Mouse (Mus musculus) T-cell, adult 2 months (primary cell): ENCODE data around the gene Olfr1181.
"Not testable (repeated sequence)": the region's sequence is repeated elsewhere in the genome, so short reads cannot be mapped to it uniquely, and the experiment has no call there.

ENCODE experiments used
- DNase-seq: peaks from one replicate; pipeline ENCODE4 v3.0.0; 2022; ENCODE audit warnings: low spot score

Gene Olfr1181

DNA sequence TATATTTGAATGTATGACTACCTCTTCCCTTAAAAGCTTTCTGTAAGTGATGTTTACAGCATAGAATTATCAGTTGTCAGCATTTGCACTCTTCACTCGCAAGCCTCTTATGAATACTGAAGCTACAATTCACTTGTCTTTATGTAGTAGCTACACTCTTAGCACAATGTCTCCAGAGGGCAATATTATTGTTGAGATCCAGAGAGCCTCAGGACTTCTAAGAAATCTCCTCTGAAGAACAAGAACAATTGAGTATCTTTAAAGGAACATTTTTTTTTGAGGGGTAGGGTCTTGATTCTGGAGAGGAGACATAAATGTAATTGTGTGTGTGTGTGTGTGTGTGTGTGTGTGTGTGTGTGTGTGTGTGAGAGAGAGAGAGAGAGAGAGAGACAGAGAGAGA lies at the start of gene Olfr1181:
Gene Olfr1181 (minus strand): TSS at position 101 of the 400 bp plus-strand sequence.
- DNase-seq, result no peak

DNA sequence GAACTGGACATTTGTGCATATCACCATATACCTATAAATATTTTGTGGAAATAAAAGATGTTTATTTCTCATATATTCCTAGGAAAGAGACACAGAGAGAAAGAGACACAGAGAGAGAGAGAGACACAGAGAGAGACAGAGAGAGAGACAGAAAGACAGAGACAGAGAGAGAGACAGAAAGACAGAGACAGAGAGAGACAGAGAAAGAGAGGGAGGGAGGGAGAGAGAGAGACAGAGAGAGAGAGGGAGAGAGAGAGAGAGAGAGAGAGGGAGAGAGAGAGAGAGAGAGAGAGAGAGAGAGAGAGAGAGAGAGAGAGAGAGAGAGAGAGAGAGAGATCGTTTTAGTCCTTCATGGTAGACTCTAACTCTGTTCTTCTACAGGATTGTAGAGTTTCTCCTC lies 28.6 kb upstream of the Olfr1181 start, which contains the start of gene Olfr1183:
Gene Olfr1183 (plus strand): TSS at position 301 of the 400 bp plus-strand sequence.
- not testable (repeated sequence) for DNase-seq

DNA sequence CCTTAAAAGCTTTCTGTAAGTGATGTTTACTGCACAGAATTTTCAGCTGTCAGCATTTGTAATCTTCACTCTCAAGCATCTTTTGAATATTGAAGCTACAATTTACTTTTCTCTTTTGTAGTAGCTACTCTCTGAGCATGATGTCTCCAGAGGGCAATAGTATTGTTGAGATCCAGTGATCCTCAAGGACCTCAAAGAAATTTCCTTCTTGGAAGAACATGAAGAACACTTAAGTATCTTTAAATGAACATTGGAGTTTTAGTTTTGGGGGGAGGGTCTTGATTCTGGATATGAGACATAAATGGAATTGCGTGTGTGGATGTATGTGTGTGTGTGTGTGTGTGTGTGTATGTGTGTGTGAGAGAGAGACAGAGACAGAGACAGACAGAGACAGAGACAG lies 23.1 kb upstream of the Olfr1181 start, which contains the start of gene Gm13757:
Gene Gm13757 (minus strand): TSS at position 101 of the 400 bp plus-strand sequence.
- DNase-seq, result no peak

DNA sequence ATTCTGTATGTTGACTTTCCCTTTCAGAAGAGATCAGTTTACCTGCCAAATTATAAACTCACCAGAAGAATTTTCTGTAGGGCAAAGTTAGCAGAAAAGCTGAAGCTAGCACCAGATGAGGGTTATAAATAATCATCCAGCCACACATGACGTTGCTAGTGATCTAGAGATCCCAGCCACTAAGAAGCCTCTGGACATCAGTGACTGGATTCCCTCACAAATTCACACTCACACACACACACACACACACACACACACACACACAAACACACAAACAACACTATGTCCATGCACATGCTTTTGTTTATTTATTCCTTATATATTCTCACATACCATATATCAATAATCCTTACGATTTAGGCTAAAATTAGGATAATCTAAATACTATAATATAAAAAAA lies 6.9 kb downstream of the Olfr1181 start, which contains the start of gene Olfr1180:
Gene Olfr1180 (minus strand): TSS at position 101 of the 400 bp plus-strand sequence.
- no peak for DNase-seq

DNA sequence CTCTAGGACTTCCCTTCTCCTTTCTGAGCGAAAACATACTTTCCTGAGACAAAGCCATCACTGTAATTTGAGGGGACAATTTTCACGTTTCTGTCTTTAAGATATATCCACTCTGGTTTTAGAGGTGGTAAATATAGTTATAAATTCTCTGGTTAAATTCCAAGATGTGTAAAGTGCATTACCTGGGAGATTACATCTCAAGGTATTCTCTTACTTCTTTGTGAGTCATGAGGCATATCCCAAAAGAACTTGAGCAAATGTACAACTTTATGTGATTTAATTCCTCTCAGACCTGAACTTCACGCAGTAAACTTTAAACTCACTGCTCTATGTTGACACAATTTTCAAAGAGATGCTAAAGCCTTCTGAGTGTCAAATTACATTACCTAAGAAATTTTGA lies 19.6 kb downstream of the Olfr1181 start, which contains the start of gene Olfr1179:
Gene Olfr1179 (minus strand): TSS at position 101 of the 400 bp plus-strand sequence.
- DNase-seq, result no peak

DNA sequence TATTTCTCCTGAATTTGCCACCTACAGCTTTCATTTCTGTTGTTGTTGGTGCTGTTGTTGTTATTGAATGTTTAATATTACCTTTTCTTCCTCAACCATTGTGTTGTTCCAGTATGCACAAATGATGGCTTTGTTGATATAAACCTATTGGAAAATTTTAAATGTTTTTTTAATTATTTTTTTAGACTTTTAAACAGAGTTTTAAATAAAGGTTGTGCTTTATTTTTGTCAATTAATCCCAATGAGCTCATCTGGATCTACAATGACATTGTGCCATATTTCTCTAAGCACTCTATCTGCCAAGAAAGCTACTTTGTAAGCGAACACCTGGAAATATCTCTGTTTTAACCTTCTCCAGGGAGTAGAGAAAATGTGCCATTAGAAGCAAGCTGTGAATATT lies 39.2 kb downstream of the Olfr1181 start, which contains the start of gene Olfr1178:
Gene Olfr1178 (plus strand): TSS at position 301 of the 400 bp plus-strand sequence.
- DNase-seq, result no peak
